Mouse (Mus musculus): Measurements from ENCODE around the gene Zbtb8a. TPM values are rescaled to one million over a fixed set of nuclear protein-coding genes. Genes with fewer than 3 reads are reported as not detected.
"Not testable (repeated sequence)": the region's sequence is repeated elsewhere in the genome, so short reads cannot be mapped to it uniquely, and the experiment has no call there.

Zbtb8a gene
- polyA plus RNA-seq (2016; fragmentation: Nextera tagmentation; extraction: Ambion mirVana) = 5.8 and 6.0 TPM in 2 replicates

DNA sequence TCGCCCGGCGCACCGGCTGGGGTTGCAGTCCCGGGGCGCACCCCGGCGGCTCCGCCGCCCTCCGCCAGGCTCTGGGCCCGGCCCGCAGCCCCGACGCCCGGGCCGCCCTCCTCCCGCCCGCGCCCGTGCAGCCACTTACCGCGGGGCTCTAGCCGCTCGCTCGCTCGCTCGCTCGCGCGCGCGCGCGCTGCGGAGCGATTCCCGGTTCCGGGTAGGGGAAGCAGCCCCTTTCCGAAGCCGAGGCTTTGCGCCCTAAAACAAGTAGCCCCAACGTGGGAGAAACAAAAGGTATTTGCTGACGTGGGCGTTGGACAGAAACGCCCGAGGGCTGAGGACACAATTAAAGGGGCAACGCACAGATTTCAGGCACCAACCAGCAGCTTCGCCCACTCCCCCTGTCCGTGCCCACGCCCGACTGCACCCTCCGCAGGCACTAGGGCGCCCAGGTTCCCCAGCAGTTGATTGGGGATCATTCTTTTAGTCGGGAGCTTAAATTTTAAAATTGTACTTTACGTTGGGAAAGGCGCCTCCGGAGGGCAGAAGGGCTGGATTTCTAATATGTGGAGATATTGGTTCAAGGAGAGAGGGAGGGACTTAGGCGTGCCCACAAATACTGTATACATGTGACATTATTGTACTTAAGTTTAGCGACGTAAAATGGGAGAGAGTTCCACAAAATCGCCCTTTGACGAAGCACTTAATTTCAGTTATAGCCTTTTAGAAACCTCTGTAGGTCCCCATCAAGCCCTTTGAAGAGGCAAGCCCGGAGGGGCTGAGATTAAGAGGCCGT lies at the start of gene Zbtb8a:
TSS of gene Zbtb8a (minus strand) at position 516 of the 790 bp plus-strand sequence.
- DNase-seq (ENCODE audit: extremely low spot score, low spot score) = peak; percentile 73
- peaks cover 28% of the 10 kb centered on the region for H3K4me1 ChIP-seq
- no peaks in the 10 kb centered on the region for H3K36me3 ChIP-seq (replicated peaks)
- H3K9me3 ChIP-seq = no peaks in the 10 kb centered on the region; the same call in 1 of the 2 replicates
- H3K4me3 ChIP-seq = peak within 1 kb of the TSS; percentile 71
- H3K27ac ChIP-seq = peak within 1 kb of the TSS; percentile 87
- H3K27me3 ChIP-seq (ENCODE audit: poor library complexity, severe bottlenecking) = peaks cover 68% of the 10 kb centered on the region
- WGBS = 3% methylated on average over 65 of the region's 65 CpGs

DNA sequence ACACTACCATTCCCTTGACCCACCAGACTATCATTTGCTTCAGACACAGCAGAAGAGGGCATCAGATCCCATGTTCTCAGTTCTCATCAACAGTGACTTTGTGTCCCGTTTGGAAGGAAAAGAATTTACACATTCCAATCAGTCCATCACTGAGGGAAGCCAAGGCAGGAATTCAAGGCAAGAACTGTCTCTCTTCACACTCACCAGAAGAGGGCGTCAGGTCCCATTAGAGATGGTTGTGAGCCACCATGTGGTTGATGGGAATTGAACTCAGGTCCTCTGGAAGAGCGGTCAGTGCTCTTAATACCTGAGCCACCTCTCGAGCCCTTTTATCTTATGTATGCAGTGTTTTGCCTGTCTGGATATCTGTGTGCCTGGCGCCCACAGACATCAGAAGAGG lies 40.4 kb upstream of the Zbtb8a start:
- Histone ChIP-seq H3K9me3 (no peaks in the 10 kb centered on the region), H3K4me1 (no peaks in the 10 kb centered on the region), H3K27ac (no peak overlapping the region), H3K27me3 (ENCODE audit: poor library complexity, severe bottlenecking) (no peaks in the 10 kb centered on the region), H3K4me3 (no peak overlapping the region), H3K36me3 (replicated peaks) (no peaks in the 10 kb centered on the region)
- DNase-seq (ENCODE audit: extremely low spot score, low spot score) = no peak
- WGBS = 73% methylated on average over 5 of the region's 5 CpGs

DNA sequence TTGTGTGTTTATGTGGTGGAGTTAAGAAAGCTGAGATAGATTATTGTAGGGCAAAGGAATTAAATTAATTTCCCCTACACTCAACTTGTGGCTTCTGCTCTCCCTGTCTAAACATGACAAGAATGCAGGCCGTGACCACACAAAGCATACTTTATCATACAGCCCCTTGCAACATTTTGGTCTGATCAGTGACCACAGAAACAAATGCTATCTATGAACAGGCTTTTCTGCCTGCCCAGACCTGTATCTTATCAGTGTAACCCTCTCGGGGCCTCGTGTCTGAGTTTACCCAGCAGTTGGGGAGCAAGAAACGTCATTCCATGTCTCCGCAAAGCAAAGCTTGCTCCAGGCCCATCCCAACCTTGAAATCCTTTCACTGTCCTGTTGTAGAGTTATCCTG lies 38.6 kb upstream of the Zbtb8a start:
- Histone ChIP-seq H3K4me3 (no peak overlapping the region), H3K27me3 (ENCODE audit: poor library complexity, severe bottlenecking) (no peaks in the 10 kb centered on the region), H3K9me3 (no peaks in the 10 kb centered on the region), H3K36me3 (replicated peaks) (no peaks in the 10 kb centered on the region), H3K4me1 (no peaks in the 10 kb centered on the region), H3K27ac (no peak overlapping the region)
- no peak for DNase-seq (ENCODE audit: extremely low spot score, low spot score)
- WGBS = 87% methylated on average over 5 of the region's 5 CpGs

DNA sequence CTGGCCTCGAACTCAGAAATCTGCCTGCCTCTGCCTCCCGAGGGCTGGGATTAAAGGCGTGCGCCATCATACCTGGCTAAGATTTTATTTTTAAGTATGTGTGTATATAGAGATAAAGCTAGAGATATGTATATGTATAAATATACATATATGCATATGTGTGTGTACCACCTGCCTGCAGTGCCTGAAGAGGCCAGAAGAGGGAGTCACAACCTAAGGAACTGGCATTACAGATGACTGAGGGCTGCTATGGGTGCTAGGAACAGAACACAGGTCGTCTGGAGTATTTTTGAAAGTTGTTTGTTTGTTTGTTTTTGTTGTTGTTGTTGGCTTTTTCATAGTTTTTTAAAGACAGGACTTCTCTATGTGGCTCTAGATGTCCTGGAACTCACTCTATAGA lies 38.0 kb upstream of the Zbtb8a start:
- Histone ChIP-seq H3K27me3 (ENCODE audit: poor library complexity, severe bottlenecking) (no peaks in the 10 kb centered on the region), H3K9me3 (no peaks in the 10 kb centered on the region), H3K27ac (no peak overlapping the region), H3K36me3 (replicated peaks) (no peaks in the 10 kb centered on the region), H3K4me1 (no peaks in the 10 kb centered on the region), H3K4me3 (no peak overlapping the region)
- 94% methylated on average over 5 of the region's 5 CpGs for WGBS
- DNase-seq (ENCODE audit: extremely low spot score, low spot score) = no peak

DNA sequence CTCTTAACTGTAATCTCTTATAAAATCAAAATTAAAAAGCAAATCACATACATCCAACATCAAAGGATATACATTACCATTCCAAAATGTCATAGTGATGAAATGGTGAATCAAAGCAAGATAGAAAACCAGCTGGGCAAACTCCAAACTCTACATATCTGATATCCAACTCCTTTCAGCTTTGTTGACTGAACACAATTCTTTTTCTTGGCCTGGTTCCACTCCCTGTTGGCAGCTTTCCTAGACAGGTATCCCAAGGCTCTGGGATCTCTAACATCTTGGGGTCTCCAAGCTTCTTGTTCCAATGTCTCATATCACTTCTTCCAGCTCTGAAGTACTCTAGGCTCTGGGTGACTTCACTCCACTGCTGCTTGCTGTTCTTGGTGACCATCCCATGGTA lies 33.1 kb upstream of the Zbtb8a start:
- Histone ChIP-seq H3K36me3 (replicated peaks) (no peaks in the 10 kb centered on the region), H3K9me3 (no peaks in the 10 kb centered on the region; the same call in 1 of the 2 replicates), H3K27me3 (ENCODE audit: poor library complexity, severe bottlenecking) (peaks cover 16% of the 10 kb centered on the region), H3K4me3 (no peak overlapping the region), H3K27ac (no peak overlapping the region), H3K4me1 (peaks cover 7% of the 10 kb centered on the region)
- DNase-seq (ENCODE audit: extremely low spot score, low spot score) = no peak

DNA sequence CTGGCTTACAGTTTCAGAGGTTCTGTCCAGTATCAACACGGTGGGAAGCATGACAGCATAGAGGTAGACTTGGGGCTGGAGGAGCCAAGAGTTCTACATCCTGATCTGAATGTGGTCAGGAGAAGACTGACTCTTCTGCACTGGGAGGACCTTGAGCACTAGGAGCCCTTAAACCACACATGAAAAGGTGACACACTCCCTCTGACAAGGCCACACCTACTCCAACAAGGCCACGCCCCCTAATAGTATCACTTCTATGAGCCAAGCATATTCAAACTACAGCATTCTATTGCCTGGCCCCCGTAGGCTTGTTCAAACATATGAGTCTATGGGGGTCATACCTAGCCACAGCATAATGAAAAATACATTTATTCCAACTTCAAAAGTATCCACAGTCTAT lies 32.6 kb upstream of the Zbtb8a start:
- H3K27me3 ChIP-seq (ENCODE audit: poor library complexity, severe bottlenecking) = peaks cover 20% of the 10 kb centered on the region
- H3K4me3 ChIP-seq; H3K27ac ChIP-seq; H3K4me1 ChIP-seq; H3K9me3 ChIP-seq; H3K36me3 ChIP-seq (replicated peaks); DNase-seq (ENCODE audit: extremely low spot score, low spot score): not testable (repeated sequence)
- WGBS = 90% methylated on average over 3 of the region's 3 CpGs

DNA sequence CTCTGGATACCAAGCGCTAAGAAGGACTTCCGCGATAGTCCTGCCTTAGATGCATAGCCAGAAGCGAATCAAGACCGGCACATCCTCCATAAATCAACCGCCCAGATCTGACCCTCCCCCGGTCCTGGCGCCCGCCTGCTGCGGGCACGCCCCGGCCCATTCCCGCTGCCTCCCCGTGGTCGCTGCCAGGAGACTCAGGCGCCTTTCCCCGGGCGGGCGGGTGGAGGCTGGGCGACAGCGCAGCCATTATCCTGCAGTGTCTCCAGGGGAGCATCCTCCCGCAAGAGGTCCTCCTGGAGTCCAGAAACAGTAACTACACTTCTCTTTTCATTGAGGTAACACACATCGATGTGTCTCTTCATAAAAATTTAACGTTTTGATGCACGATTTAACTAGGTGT lies 28.5 kb upstream of the Zbtb8a start:
- Histone ChIP-seq H3K27me3 (ENCODE audit: poor library complexity, severe bottlenecking) (peaks cover 24% of the 10 kb centered on the region), H3K9me3 (no peaks in the 10 kb centered on the region; the same call in 1 of the 2 replicates), H3K4me3 (peak overlapping the region; percentile 51), H3K27ac (peak overlapping the region; percentile 75), H3K36me3 (replicated peaks) (no peaks in the 10 kb centered on the region), H3K4me1 (peaks cover 7% of the 10 kb centered on the region)
- peak; percentile 31 for DNase-seq (ENCODE audit: extremely low spot score, low spot score)
- WGBS = 4% methylated on average over 25 of the region's 25 CpGs

DNA sequence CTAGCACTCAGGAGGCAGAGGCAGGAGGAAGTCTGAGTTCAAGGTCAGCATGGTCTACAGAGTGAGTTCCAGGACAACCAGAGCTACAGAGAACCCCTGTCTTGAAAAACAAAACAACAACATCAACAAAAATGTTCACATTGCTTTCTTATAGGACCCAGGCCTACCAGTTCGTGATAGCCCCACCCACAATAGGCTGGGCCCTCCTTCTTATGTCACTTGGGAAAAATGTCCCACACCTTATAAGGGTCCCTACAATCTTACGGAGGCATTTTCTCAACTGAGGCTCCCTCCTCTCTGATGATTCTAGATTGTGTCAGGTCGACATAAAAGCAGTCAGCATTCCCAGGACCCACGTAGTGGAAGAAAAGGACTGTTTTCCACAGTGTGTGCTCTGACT lies 21.9 kb upstream of the Zbtb8a start:
- no peaks in the 10 kb centered on the region for H3K36me3 ChIP-seq (replicated peaks)
- H3K4me1 ChIP-seq = no peaks in the 10 kb centered on the region
- H3K27ac ChIP-seq = no peak overlapping the region
- H3K27me3 ChIP-seq (ENCODE audit: poor library complexity, severe bottlenecking) = no peaks in the 10 kb centered on the region
- no peaks in the 10 kb centered on the region for H3K9me3 ChIP-seq
- 87% methylated on average over 4 of the region's 4 CpGs for WGBS
- no peak overlapping the region for H3K4me3 ChIP-seq
- no peak for DNase-seq (ENCODE audit: extremely low spot score, low spot score)

DNA sequence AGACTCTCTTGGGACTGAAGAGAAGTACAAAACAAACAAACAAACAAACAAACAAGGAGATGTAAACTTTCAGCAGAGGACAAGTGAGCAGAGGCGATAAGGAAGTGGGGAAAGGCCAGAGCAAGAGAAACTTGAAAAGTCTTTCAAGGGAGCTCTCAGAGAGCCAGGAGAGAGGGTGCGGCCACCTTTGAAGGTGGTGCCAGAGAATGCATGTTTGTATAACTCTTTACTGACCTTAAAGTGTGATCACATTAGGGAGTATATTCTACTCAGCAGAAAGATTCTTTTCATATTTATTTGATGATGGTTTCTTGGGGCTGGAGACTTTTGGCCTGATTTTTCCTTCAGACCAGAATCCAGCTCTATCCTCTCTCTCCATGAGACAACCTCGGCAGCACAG lies 19.0 kb upstream of the Zbtb8a start:
- no peaks in the 10 kb centered on the region for H3K36me3 ChIP-seq (replicated peaks)
- whole genome bisulfite sequencing = 91% methylated on average over 3 of the region's 3 CpGs

DNA sequence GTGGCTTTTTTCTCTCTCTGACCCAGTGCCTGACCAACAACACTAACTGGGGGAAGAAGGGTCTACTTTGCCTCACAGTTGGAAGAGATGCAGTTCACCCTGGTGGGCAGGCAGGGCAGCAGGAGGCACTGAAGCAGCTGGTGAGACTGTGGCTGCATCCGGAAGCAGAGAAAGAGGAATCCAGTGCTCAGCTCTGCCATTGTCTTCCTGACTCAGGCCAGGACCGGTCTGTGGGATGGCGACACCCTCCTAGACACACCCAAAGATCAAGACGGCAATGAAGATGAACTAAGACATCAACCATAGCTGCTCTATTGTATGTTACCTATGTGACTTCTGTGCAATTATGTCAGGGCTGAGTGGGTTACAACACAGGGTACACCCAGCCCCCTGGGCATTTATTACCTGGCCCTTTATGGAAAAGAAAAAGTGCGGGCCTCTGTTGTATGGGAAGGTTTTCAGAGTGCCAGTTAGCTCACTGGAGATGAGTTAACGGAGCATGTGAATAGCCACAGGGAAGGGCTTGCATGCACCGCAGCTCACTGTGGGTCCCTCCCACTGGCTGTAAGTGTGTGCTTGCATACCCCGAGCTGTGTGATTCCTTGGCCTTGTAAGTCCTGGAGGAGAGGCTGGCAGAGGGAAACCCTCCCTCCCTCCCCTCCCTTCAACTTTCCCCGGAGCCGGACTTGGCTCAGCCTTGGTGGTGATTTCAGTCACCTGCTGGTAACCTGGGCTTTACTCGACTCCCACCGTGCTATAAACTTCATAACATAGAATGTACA lies 16.4 kb upstream of the Zbtb8a start:
- WGBS = 52% methylated on average over 12 of the region's 12 CpGs
- no peaks in the 10 kb centered on the region for H3K27me3 ChIP-seq (ENCODE audit: poor library complexity, severe bottlenecking)
- no peak for DNase-seq (ENCODE audit: extremely low spot score, low spot score)
- H3K27ac ChIP-seq = no peak overlapping the region
- H3K9me3 ChIP-seq = no peaks in the 10 kb centered on the region
- H3K36me3 ChIP-seq (replicated peaks) = no peaks in the 10 kb centered on the region
- H3K4me1 ChIP-seq = peaks cover 12% of the 10 kb centered on the region
- H3K4me3 ChIP-seq = no peak overlapping the region

More for the DNA sequence above, 19.0 kb upstream of the Zbtb8a start:
- H3K4me3 ChIP-seq = no peak overlapping the region
- no peaks in the 10 kb centered on the region for H3K27me3 ChIP-seq (ENCODE audit: poor library complexity, severe bottlenecking)
- no peaks in the 10 kb centered on the region for H3K9me3 ChIP-seq
- no peak for DNase-seq (ENCODE audit: extremely low spot score, low spot score)
- H3K27ac ChIP-seq = no peak overlapping the region
- H3K4me1 ChIP-seq = peaks cover 12% of the 10 kb centered on the region

DNA sequence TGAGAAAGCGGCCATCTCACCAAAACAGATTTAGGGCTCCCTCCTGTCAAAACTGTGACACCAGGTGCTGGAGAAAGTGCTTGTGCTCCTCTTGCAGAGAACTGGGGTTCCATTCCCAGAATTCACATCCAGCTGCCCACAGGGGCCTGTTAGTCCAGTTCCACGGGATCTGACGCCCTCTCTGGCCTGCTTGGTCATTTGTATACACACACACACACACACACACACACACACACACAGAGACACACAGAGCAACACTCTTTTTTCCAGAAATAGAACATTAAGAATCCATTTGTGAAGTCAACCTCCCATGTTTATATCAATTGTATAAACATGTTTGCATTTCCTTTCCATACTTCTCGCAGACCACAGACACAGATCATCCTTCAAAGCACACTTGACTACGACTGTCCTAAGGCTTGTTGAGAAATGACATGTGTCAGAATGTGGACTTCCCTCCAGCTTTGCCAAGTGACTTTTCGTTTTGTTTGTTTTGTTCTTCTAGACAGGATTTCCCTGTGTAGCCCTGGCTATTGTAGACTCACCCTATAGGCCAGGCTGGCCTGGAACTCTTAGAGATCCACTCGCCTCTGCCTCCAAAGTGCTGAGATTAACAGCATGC lies 13.1 kb upstream of the Zbtb8a start:
- Histone ChIP-seq H3K9me3 (no peaks in the 10 kb centered on the region), H3K27ac (no peak overlapping the region), H3K27me3 (ENCODE audit: poor library complexity, severe bottlenecking) (no peaks in the 10 kb centered on the region), H3K4me3 (no peak overlapping the region), H3K4me1 (peaks cover 21% of the 10 kb centered on the region), H3K36me3 (replicated peaks) (no peaks in the 10 kb centered on the region)
- DNase-seq (ENCODE audit: extremely low spot score, low spot score) = no peak
- WGBS = 93% methylated on average over 7 of the region's 7 CpGs

DNA sequence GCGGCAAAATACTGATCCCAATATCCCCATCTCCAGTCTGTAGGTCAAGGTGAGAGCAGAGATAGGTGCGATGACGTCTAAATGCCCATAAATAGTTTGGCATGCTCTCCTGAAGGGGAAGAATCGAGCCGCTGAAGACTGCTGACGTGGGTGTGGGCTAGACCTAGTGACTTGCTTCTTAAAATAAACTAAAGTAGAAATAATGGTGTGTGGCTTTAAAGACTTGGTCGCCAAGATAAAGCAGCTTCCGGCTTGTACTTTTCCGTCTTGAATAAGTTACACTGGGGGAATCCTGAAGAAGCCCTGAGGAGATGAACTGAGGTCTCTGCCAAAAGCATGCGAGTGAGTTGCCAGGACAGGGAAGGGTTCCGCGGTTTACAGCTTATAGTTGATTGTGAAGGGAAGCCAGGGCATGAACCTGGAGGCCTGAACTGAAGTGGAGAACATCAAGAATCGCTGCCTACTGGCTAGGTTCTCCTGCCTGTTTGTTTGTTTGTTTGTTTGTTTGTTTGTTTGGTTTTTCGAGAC lies 12.4 kb upstream of the Zbtb8a start:
- no peaks in the 10 kb centered on the region for H3K27me3 ChIP-seq (ENCODE audit: poor library complexity, severe bottlenecking)
- no peak overlapping the region for H3K27ac ChIP-seq
- H3K4me1 ChIP-seq = peaks cover 21% of the 10 kb centered on the region
- WGBS = 91% methylated on average over 14 of the region's 14 CpGs
- no peak for DNase-seq (ENCODE audit: extremely low spot score, low spot score)
- no peaks in the 10 kb centered on the region for H3K9me3 ChIP-seq
- H3K4me3 ChIP-seq = no peak overlapping the region
- H3K36me3 ChIP-seq (replicated peaks) = no peaks in the 10 kb centered on the region
